Mouse (Mus musculus): ENCODE results near the gene Ptprb. TPM values are rescaled to one million over a fixed set of nuclear protein-coding genes. Genes with fewer than 3 reads are reported as not detected.

Ptprb gene
- polyA plus RNA-seq, 1 experiment from 2014 or later = 1.8 TPM

DNA sequence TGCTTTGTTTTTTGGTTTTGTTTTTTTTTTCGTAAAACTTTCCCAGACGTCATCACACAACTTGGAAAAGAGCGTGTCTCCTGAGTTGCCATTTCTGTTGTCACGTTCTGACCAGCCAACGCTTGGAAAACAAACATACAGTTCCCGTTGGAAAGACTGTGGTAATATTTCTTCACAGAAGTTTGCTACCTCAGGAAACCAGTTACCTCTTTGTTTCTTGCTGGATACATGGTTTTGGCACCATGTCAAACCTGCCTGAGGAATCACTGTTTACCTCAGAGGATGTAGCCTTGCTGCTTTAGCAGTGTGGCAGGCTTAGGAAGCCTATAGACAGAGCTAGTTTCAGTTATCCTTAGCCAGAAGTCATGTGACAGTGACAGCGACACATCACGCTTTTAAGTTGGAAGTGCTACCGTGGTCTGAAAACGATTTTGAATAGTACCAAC lies 3.8 kb upstream of the Ptprb start:
- no peak overlapping the region for H3K4me3 ChIP-seq (ENCODE audit: low read depth, low read length)
- WGBS = 89% methylated on average over 10 of the region's 10 CpGs
- DNase-seq (ENCODE audit: low spot score) = no peak
- no peak overlapping the region for H3K4me2 ChIP-seq (ENCODE audit: low read depth, low read length)
- no peaks in the 10 kb centered on the region for H3K36me3 ChIP-seq (replicated peaks; ENCODE audit: control insufficient read depth, insufficient read depth, low read depth, low read length)
- no peaks in the 10 kb centered on the region for H3K9me3 ChIP-seq (replicated peaks; ENCODE audit: control insufficient read depth, low read length)
- no peak for ATAC-seq (replicated peaks; ENCODE audit: insufficient number of reproducible peaks, low FRiP score, low TSS enrichment, low read depth)
- H3K27ac ChIP-seq (replicated peaks; ENCODE audit: low read depth, low read length) = no peak overlapping the region
- H3K4me1 ChIP-seq (ENCODE audit: control insufficient read depth, insufficient read depth, low read length) = no peaks in the 10 kb centered on the region
- no peaks in the 10 kb centered on the region for H3K27me3 ChIP-seq (ENCODE audit: control insufficient read depth, insufficient read depth, low read length)
- no peak overlapping the region for H3K9ac ChIP-seq (replicated peaks; ENCODE audit: low read length)

DNA sequence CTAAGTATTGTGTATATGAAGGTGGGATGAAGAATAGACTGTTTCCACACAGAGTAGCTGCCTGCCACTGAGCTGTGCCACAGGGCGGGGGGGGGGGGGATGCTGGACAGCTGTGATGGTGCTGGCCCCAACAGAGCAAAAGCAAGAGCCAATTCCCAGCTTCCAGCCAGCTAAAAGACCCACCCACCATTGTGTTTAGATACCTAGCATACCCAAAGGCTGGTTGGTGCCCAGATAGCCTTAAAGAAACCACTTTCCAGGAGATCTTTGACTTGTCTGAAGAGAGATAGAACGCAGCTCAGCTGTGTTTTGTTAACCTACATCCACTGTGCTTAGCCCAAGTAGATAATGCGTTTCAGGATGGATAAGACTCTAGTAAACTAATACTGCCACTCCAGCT lies 3.2 kb upstream of the Ptprb start:
- ATAC-seq (replicated peaks; ENCODE audit: insufficient number of reproducible peaks, low FRiP score, low TSS enrichment, low read depth) (no peak), DNase-seq (ENCODE audit: low spot score) (no peak)
- Histone ChIP-seq H3K36me3 (replicated peaks; ENCODE audit: control insufficient read depth, insufficient read depth, low read depth, low read length) (no peaks in the 10 kb centered on the region), H3K4me2 (ENCODE audit: low read depth, low read length) (no peak overlapping the region), H3K9me3 (replicated peaks; ENCODE audit: control insufficient read depth, low read length) (no peaks in the 10 kb centered on the region), H3K27me3 (ENCODE audit: control insufficient read depth, insufficient read depth, low read length) (no peaks in the 10 kb centered on the region), H3K27ac (replicated peaks; ENCODE audit: low read depth, low read length) (no peak overlapping the region), H3K4me1 (ENCODE audit: control insufficient read depth, insufficient read depth, low read length) (no peaks in the 10 kb centered on the region), H3K4me3 (ENCODE audit: low read depth, low read length) (no peak overlapping the region), H3K9ac (replicated peaks; ENCODE audit: low read length) (no peak overlapping the region)
- WGBS = 81% methylated on average over 3 of the region's 3 CpGs

DNA sequence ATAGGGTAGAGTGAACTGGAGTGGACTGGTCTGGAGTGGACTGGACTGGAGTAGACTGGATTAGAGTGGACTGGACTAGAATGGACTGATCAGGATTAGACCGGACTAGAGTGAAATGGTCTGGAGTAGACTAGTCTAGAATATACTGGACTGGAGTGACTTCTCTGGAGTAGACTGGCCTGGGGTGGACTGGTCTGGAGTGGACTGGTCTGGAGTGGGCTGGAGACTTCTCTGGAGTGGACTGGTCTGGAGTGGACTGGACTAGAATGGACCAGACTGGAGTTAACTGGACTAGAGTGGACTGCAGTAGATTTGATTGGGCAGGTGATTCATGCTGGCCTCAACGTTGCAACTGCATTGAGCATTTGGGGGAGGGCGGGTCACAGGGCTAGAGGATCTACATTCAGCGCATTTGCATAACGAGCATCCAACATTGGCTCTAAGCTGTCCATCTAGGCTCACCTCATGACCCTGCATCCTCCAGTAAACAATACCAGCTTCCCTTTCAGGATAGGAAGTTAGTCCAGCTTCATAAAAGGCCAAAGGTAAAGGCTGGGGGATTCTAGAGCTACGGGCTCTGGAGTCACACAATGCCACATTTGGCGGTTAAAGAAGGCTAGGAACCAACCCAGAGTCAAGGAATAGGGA lies 11.5 kb downstream of the Ptprb start:
- no peak for DNase-seq (ENCODE audit: low spot score)
- Histone ChIP-seq H3K27ac (replicated peaks; ENCODE audit: low read depth, low read length) (no peak overlapping the region), H3K27me3 (ENCODE audit: control insufficient read depth, insufficient read depth, low read length) (no peaks in the 10 kb centered on the region), H3K9ac (replicated peaks; ENCODE audit: low read length) (no peak overlapping the region), H3K4me2 (ENCODE audit: low read depth, low read length) (no peak overlapping the region), H3K9me3 (replicated peaks; ENCODE audit: control insufficient read depth, low read length) (no peaks in the 10 kb centered on the region), H3K36me3 (replicated peaks; ENCODE audit: control insufficient read depth, insufficient read depth, low read depth, low read length) (no peaks in the 10 kb centered on the region), H3K4me1 (ENCODE audit: control insufficient read depth, insufficient read depth, low read length) (no peaks in the 10 kb centered on the region), H3K4me3 (ENCODE audit: low read depth, low read length) (no peak overlapping the region)
- peak; percentile 72 for ATAC-seq (replicated peaks; ENCODE audit: insufficient number of reproducible peaks, low FRiP score, low TSS enrichment, low read depth)
- 85% methylated on average over 7 of the region's 7 CpGs for WGBS

DNA sequence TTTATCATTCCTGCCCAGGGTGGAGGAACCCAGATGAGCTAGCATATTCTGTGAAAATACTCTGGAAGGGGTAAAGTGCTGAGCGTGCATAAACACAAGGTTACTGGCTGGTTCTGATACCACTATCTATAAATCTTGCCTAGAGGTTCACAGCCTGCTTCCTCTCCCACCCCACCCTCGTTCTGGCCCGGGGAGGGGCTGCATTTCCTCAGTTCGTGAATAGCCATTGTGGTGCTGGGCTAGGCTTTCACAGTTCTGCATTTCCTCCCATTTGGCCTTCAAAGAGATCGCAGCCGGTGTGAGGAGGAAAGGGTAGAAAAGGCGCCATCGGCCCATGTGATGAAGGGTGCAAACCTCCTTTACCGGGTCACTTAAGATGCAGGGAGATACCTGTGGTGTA lies 12.8 kb downstream of the Ptprb start:
- Histone ChIP-seq H3K4me1 (ENCODE audit: control insufficient read depth, insufficient read depth, low read length) (no peaks in the 10 kb centered on the region), H3K4me3 (ENCODE audit: low read depth, low read length) (no peak overlapping the region), H3K9me3 (replicated peaks; ENCODE audit: control insufficient read depth, low read length) (no peaks in the 10 kb centered on the region), H3K36me3 (replicated peaks; ENCODE audit: control insufficient read depth, insufficient read depth, low read depth, low read length) (no peaks in the 10 kb centered on the region), H3K9ac (replicated peaks; ENCODE audit: low read length) (no peak overlapping the region), H3K27ac (replicated peaks; ENCODE audit: low read depth, low read length) (no peak overlapping the region), H3K27me3 (ENCODE audit: control insufficient read depth, insufficient read depth, low read length) (no peaks in the 10 kb centered on the region), H3K4me2 (ENCODE audit: low read depth, low read length) (no peak overlapping the region)
- ATAC-seq (replicated peaks; ENCODE audit: insufficient number of reproducible peaks, low FRiP score, low TSS enrichment, low read depth) (no peak), DNase-seq (ENCODE audit: low spot score) (no peak)
- WGBS = 60% methylated on average over 9 of the region's 9 CpGs

DNA sequence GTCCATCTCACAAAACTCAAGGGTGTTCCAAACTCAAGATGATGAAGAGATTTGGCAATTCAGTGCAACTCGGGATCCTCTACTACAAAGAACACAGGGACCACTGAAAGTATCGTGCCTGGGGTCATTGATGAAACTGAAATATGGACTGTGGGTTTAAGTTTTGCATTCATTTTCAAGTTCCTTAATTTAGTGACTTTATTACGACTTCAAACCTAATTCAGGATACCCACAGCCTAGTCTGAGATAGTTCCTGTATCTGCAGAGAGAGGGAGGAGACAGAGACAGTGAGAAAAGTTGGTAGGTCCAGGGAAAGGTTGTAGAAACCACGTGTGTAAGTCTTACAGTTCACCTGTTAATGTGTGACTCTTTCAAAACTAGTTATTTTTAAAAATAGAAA lies 15.2 kb downstream of the Ptprb start:
- Histone ChIP-seq H3K27me3 (ENCODE audit: control insufficient read depth, insufficient read depth, low read length) (no peaks in the 10 kb centered on the region), H3K4me3 (ENCODE audit: low read depth, low read length) (no peak overlapping the region), H3K4me2 (ENCODE audit: low read depth, low read length) (no peak overlapping the region), H3K36me3 (replicated peaks; ENCODE audit: control insufficient read depth, insufficient read depth, low read depth, low read length) (no peaks in the 10 kb centered on the region), H3K27ac (replicated peaks; ENCODE audit: low read depth, low read length) (no peak overlapping the region), H3K9ac (replicated peaks; ENCODE audit: low read length) (no peak overlapping the region), H3K9me3 (replicated peaks; ENCODE audit: control insufficient read depth, low read length) (no peaks in the 10 kb centered on the region), H3K4me1 (ENCODE audit: control insufficient read depth, insufficient read depth, low read length) (no peaks in the 10 kb centered on the region)
- ATAC-seq (replicated peaks; ENCODE audit: insufficient number of reproducible peaks, low FRiP score, low TSS enrichment, low read depth) = no peak
- DNase-seq (ENCODE audit: low spot score) = no peak
- 82% methylated on average over 4 of the region's 4 CpGs for WGBS

DNA sequence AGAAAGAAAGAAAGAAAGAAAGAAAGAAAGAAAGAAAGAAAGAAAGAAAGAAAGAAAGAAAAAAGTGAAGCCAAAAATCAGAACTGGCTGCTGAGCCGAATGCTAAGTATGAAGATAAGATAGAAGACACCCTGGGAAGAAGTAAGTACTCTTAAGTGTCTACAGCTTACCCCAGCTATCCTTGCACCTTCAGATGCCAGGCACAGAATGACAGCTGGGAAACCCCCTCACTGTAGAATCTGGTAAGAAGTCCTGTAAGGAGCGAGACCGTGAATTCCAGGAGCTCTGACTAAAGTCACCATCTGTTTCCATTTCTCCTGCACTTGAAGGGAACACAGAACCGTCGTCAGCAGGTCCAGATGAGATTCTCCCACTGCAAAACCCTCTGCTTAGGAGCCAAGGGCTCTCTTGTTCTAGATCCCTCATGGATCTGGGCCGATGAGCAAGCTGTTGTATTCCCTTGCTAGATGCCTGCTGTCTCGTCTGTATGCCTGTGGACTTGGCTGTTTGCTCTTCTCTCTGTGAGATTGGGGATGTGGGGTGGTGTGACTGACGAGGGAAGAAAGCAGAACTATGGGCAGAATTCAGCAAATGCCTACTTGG lies 15.9 kb downstream of the Ptprb start:
- no peaks in the 10 kb centered on the region for H3K9me3 ChIP-seq (replicated peaks; ENCODE audit: control insufficient read depth, low read length)
- no peaks in the 10 kb centered on the region for H3K27me3 ChIP-seq (ENCODE audit: control insufficient read depth, insufficient read depth, low read length)
- WGBS = 56% methylated on average over 8 of the region's 8 CpGs
- no peak for DNase-seq (ENCODE audit: low spot score)
- H3K4me2 ChIP-seq (ENCODE audit: low read depth, low read length) = no peak overlapping the region
- no peaks in the 10 kb centered on the region for H3K36me3 ChIP-seq (replicated peaks; ENCODE audit: control insufficient read depth, insufficient read depth, low read depth, low read length)
- H3K27ac ChIP-seq (replicated peaks; ENCODE audit: low read depth, low read length) = no peak overlapping the region
- no peak for ATAC-seq (replicated peaks; ENCODE audit: insufficient number of reproducible peaks, low FRiP score, low TSS enrichment, low read depth)
- H3K4me3 ChIP-seq (ENCODE audit: low read depth, low read length) = no peak overlapping the region
- H3K9ac ChIP-seq (replicated peaks; ENCODE audit: low read length) = no peak overlapping the region
- no peaks in the 10 kb centered on the region for H3K4me1 ChIP-seq (ENCODE audit: control insufficient read depth, insufficient read depth, low read length)

DNA sequence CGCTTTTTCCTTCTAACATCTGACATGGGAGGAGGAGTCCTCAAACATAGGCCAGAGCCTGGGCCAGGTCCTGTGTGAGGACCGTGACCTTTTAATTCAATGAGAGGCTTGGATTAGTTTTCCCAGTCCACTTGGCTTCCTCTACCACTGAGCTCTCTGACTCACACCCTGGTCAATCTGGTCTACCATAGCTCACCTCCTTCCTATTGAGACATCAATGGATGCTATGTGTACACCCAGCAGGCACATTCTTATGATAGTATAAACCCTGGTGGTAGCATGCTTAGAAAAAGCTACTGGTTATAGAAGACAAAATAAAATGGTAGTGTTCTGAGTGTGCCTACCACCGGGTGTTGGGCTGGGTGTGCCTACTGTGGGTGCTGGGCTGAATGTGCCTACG lies 21.1 kb downstream of the Ptprb start:
- ATAC-seq (replicated peaks; ENCODE audit: insufficient number of reproducible peaks, low FRiP score, low TSS enrichment, low read depth) (no peak), DNase-seq (ENCODE audit: low spot score) (no peak)
- H3K9ac ChIP-seq (replicated peaks; ENCODE audit: low read length) = no peak overlapping the region
- 90% methylated on average over 4 of the region's 4 CpGs for WGBS
- no peak overlapping the region for H3K4me3 ChIP-seq (ENCODE audit: low read depth, low read length)
- peaks cover 7% of the 10 kb centered on the region for H3K27me3 ChIP-seq (ENCODE audit: control insufficient read depth, insufficient read depth, low read length)
- H3K9me3 ChIP-seq (replicated peaks; ENCODE audit: control insufficient read depth, low read length) = no peaks in the 10 kb centered on the region
- H3K36me3 ChIP-seq (replicated peaks; ENCODE audit: control insufficient read depth, insufficient read depth, low read depth, low read length) = no peaks in the 10 kb centered on the region
- H3K4me1 ChIP-seq (ENCODE audit: control insufficient read depth, insufficient read depth, low read length) = peaks cover under 1% of the 10 kb centered on the region; the same call in 1 of the 2 replicates
- no peak overlapping the region for H3K27ac ChIP-seq (replicated peaks; ENCODE audit: low read depth, low read length)
- H3K4me2 ChIP-seq (ENCODE audit: low read depth, low read length) = no peak overlapping the region

DNA sequence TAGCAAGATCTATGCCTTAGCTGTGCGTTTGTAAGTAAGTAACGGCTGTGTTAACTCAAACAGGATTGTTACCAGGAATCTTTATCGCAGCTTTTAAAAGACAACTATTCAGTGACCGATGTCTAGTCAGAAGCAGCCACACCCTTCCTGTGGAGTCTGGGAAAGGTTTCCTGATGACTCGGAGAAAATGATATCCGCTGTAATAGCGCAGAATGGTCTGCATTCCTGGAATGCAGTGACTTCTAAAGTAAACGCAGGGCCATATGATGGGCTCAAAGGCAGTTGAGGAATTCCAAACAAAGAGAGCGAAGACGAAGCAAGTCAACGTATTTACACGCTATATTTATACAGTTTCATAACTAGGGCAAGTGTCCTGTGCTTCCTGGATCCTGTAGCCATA lies 22.5 kb downstream of the Ptprb start:
- H3K4me3 ChIP-seq (ENCODE audit: low read depth, low read length) = no peak overlapping the region
- H3K27ac ChIP-seq (replicated peaks; ENCODE audit: low read depth, low read length) = no peak overlapping the region
- H3K4me2 ChIP-seq (ENCODE audit: low read depth, low read length) = no peak overlapping the region
- DNase-seq (ENCODE audit: low spot score) = peak; percentile 7
- WGBS = 65% methylated on average over 12 of the region's 12 CpGs
- ATAC-seq (replicated peaks; ENCODE audit: insufficient number of reproducible peaks, low FRiP score, low TSS enrichment, low read depth) = no peak
- H3K9ac ChIP-seq (replicated peaks; ENCODE audit: low read length) = no peak overlapping the region
- peaks cover 5% of the 10 kb centered on the region; the same call in 1 of the 2 replicates for H3K4me1 ChIP-seq (ENCODE audit: control insufficient read depth, insufficient read depth, low read length)
- no peaks in the 10 kb centered on the region for H3K9me3 ChIP-seq (replicated peaks; ENCODE audit: control insufficient read depth, low read length)
- peaks cover 14% of the 10 kb centered on the region for H3K27me3 ChIP-seq (ENCODE audit: control insufficient read depth, insufficient read depth, low read length)
- no peaks in the 10 kb centered on the region for H3K36me3 ChIP-seq (replicated peaks; ENCODE audit: control insufficient read depth, insufficient read depth, low read depth, low read length)

All from embryonic facial prominence, embryonic 11.5 days (tissue).